Mouse (Mus musculus) hindbrain, embryonic 10.5 days (tissue): ENCODE results near the gene Creld1. TPM values are rescaled to one million over a fixed set of nuclear protein-coding genes. Genes with fewer than 3 reads are reported as not detected.
A peak's percentile ranks its signal among the peaks of the same experiment; 100 is the strongest.

Source experiments
- DNase-seq: peaks from one replicate; pipeline ENCODE4 v3.0.0-alpha.2; 2017; ENCODE audit warnings: low spot score
- H3K27ac ChIP-seq: fragments of 300-500 bp; sonication (generic); 2 replicates; pipeline ENCODE4 v1.5.1; 2016; ENCODE audit warnings: mild to moderate bottlenecking, moderate library complexity
- H3K27me3 ChIP-seq: fragments of 300-500 bp; sonication (generic); 2 replicates; pipeline ENCODE4 v1.6.1; 2016; ENCODE audit warnings: mild to moderate bottlenecking; ENCODE audit not compliant: poor library complexity, insufficient read depth, severe bottlenecking
- H3K36me3 ChIP-seq: fragments of 300-500 bp; sonication (generic); 2 replicates; pipeline ENCODE4 v1.6.1; 2016; ENCODE audit warnings: mild to moderate bottlenecking, moderate library complexity
- H3K4me1 ChIP-seq: fragments of 300-500 bp; sonication (generic); replicated peaks from 2 replicates; pipeline ENCODE4 v1.6.1; 2016; ENCODE audit warnings: mild to moderate bottlenecking
- H3K4me3 ChIP-seq: fragments of 300-500 bp; sonication (generic); 2 replicates; pipeline ENCODE4 v1.5.1; 2016; ENCODE audit warnings: mild to moderate bottlenecking, moderate library complexity
- H3K9me3 ChIP-seq: fragments of 300-500 bp; sonication (generic); 2 replicates; pipeline ENCODE4 v1.6.1; 2016; ENCODE audit warnings: mild to moderate bottlenecking, moderate library complexity
- WGBS: fragments of 180-500 bp; shearing (Covaris S2); methylation state at CpG from one replicate; pipeline ENCODE4 v1.1.7; 2016; 5-methylcytosine and 5-hydroxymethylcytosine counted together
- polyA plus RNA-seq: library from polyadenylated mRNA; unstranded; fragments of >200 nt; fragmentation: Nextera tagmentation; extraction: Ambion mirVana; gene quantifications from 2 replicates; pipeline ENCODE4 v1.2.1, GENCODE M21; 2016

The Creld1 gene
- polyA plus RNA-seq, 1 experiment from 2014 or later = 42.5 TPM

DNA sequence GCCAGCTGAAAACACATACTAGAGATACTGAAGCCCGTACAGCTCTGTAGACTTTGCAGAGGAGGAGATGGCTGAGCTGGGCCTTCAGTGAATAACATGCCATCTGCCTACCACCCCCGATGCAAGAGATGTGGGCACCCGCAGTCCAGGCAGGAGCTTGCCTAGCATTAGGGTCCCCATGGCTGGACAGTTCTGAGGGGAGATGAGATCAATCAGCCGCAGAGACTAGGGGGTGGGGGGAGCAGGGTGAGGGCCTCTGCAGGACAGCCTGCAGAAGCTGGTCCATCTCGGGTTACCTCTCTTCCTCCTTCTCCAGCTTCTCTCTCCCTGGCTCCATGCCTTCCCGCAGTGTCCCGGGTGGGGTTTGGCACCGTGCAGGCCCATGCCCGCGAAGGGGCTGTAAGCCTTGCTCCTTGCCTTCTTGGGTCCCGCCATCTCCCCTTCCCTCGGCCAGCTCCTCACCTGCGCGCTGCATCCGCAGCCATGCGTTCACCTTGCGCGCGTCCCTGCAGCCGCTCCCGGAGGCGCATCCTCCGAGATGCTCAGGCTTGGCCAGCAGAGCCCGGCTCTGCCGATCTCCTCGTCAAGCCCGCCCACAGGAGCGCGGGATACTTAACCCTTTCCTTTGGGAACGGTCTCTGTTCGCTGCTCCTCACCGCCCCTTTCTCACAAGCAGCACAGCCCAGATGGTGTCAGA is 18.4 kb downstream of the Creld1 start, which contains the start of gene Prrt3:
Gene Prrt3, minus strand, starts transcription at position 544 of the 697 bp plus-strand sequence.
- no peaks in the 10 kb centered on the region; the same call in 1 of the 2 replicates for H3K9me3 ChIP-seq
- H3K4me3 ChIP-seq = peak within 1 kb of the TSS; percentile 62
- DNase-seq = peak; percentile 62
- 4% methylated on average over 32 of the region's 32 CpGs for WGBS
- H3K4me1 ChIP-seq = peaks cover 25% of the 10 kb centered on the region
- no peaks in the 10 kb centered on the region for H3K36me3 ChIP-seq
- peaks cover 42% of the 10 kb centered on the region for H3K27me3 ChIP-seq
- peak within 1 kb of the TSS; percentile 80 for H3K27ac ChIP-seq

- Histone ChIP-seq H3K9me3 (no peaks in the 10 kb centered on the region; the same call in 1 of the 2 replicates), H3K4me1 (peaks cover 21% of the 10 kb centered on the region), H3K36me3 (no peaks in the 10 kb centered on the region), H3K27me3 (peaks cover 31% of the 10 kb centered on the region), H3K27ac (no peak overlapping the region), H3K4me3 (no peak overlapping the region)
- no peak for DNase-seq
- WGBS = 53% methylated on average over 2 of the region's 2 CpGs
Measured at GRCm38 (mm10) chr6:113502801-113503200, 19.7 kb downstream of the Creld1 start.

DNA sequence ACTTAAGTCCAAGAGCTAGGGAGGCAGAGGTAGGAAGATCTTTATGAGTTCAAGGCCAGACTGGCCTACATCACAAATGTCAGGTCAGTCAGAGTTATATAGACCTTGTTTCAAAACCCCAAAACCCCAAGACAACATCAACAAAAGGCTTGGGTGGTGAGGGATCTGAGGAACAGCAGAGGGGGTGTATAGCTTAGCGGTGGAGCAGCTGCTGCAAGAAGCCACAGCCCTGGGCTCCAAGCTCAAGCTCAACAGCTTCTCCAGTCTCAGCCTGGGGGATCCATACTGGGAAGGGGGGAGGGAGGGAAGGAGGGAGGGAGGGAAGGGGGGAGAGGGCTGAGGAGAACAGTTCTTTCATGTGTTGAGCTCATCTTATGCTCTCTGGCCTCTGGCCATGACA is 22.6 kb downstream of the Creld1 start:
- 86% methylated on average over 1 of the region's 1 CpGs for WGBS
- H3K27ac ChIP-seq = no peak overlapping the region
- peaks cover 22% of the 10 kb centered on the region for H3K27me3 ChIP-seq
- H3K4me1 ChIP-seq = peaks cover 24% of the 10 kb centered on the region
- no peaks in the 10 kb centered on the region for H3K36me3 ChIP-seq
- no peaks in the 10 kb centered on the region; the same call in 1 of the 2 replicates for H3K9me3 ChIP-seq
- no peak overlapping the region for H3K4me3 ChIP-seq
- DNase-seq = no peak

DNA sequence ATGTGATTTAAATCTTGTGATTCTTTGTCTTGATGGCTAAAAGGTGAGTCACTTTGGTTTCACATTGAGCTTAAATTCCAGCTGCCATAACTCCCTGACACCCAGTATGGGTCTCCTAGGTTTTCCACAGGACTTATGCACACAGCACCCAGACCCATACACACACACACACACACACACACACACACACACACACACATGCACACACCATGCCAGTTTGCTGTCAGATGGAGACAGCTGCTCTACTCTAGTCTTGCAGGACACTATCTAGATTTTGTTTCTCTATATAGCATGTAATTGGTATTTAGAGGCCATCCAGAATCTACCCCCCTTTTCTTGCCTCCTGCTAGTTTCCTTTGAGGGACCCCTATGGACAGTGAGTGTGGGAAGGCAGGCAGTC is 24.0 kb downstream of the Creld1 start:
- H3K4me1 ChIP-seq = peaks cover 12% of the 10 kb centered on the region
- H3K27ac ChIP-seq = no peak overlapping the region
- peaks cover 8% of the 10 kb centered on the region; the same call in 1 of the 2 replicates for H3K27me3 ChIP-seq
- H3K4me3 ChIP-seq = no peak overlapping the region
- DNase-seq = no peak
- no peaks in the 10 kb centered on the region; the same call in 1 of the 2 replicates for H3K9me3 ChIP-seq
- peaks cover 7% of the 10 kb centered on the region; the same call in 1 of the 2 replicates for H3K36me3 ChIP-seq

DNA sequence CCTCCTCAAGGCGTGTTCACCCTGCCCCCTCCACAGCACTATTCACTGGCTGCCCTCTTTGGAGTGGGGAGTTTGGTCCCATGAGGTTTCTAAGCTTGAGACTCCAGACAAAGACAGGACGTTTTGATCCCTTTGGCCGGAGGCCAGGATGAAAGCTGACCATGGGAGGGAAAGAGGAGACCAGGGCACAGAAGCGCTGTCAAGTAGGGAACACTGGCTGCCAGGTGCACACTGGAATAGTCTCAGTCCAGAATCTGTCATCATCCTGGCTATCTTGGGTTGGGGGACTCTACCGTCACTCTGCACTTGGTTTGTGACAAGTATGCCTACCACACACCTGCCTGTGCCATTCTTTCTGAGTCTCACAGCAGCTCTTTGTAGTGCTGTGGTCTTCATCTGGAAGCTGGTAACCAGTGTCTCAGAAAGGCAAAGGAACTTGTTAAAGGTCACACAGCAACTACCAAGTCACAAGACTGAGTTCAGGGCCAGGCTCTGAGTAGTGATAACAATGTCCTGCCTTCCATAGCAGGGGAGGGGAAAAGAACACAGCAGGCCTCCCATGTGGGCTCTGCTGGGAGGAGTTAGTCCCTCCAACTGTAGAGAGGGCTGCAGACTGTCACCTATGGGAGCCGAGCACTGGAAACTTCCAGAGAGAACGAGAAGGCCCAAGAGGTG is 25.3 kb downstream of the Creld1 start:
- peak overlapping the region; percentile 35; the same call in 1 of the 2 replicates for H3K27ac ChIP-seq
- WGBS = 68% methylated on average over 7 of the region's 7 CpGs

DNA sequence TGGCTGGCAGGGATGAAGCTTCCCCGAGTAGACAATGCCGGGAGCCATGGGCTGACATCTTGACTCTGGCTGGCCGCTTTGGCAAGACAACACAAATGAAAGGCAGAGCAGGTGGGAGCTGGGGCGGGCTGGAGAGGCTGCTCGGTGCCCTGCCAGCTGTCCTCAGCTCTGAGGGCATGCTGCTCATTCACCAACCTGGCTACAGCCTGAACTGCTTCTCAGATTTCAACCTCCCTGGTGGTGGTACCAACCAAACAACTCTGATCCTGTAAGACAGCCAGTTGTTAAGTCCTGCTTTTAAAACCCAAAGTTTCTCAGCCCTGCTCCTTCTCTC is 25.8 kb downstream of the Creld1 start:
- Histone ChIP-seq H3K4me1 (peaks cover 12% of the 10 kb centered on the region), H3K9me3 (no peaks in the 10 kb centered on the region), H3K27me3 (no peaks in the 10 kb centered on the region), H3K4me3 (no peak overlapping the region), H3K27ac (no peak overlapping the region), H3K36me3 (peaks cover 23% of the 10 kb centered on the region)
- DNase-seq = no peak
- 57% methylated on average over 5 of the region's 5 CpGs for WGBS

More for the DNA sequence above, 25.3 kb downstream of the Creld1 start:
- no peak for DNase-seq
- Histone ChIP-seq H3K9me3 (no peaks in the 10 kb centered on the region; the same call in 1 of the 2 replicates), H3K36me3 (peaks cover 18% of the 10 kb centered on the region), H3K4me1 (peaks cover 12% of the 10 kb centered on the region), H3K4me3 (no peak overlapping the region), H3K27me3 (no peaks in the 10 kb centered on the region)

DNA sequence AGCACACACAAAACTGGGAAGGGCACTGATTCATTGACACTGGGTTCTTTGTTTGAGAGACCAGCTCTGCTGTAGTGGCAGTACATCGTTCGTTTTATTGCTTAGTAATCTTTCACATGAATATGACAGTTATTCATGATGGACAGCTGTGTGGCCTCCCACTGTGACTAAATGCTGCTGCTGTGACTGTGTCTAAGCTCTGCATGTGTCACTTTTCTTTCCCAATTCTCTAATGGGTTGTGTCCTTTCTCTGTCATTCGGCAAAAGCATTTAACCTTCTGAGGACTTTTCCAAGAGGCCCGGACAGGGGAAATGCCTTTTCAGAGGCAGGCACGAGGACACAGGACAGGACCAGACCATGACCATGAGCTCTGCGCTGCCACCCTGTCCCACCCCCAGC is 30.8 kb downstream of the Creld1 start:
- Histone ChIP-seq H3K4me1 (peaks cover 1% of the 10 kb centered on the region; the same call in 1 of the 2 replicates), H3K27me3 (no peaks in the 10 kb centered on the region), H3K9me3 (peaks cover 5% of the 10 kb centered on the region; the same call in 1 of the 2 replicates), H3K36me3 (peaks cover 73% of the 10 kb centered on the region), H3K27ac (no peak overlapping the region), H3K4me3 (no peak overlapping the region)
- DNase-seq = no peak
- WGBS = 90% methylated on average over 6 of the region's 6 CpGs

DNA sequence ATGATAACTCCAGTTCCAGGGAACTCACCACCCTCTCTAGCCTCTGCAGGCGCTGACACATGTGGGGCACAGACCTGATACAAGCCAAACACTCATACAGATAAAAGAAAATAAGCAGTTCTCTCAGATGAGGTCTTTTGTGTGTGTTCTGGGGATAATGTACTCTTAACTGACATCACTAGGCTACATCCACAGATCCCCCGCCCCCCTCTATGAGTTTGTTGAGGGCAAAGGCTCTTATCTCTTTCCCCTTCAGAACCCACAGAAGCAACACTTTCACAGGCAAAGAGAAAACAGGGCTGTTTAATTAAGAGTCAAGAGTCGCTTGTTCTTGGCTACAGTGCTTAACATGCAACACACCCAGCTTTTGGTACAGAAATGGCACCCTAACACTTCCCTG is 31.5 kb downstream of the Creld1 start:
- no peak for DNase-seq
- WGBS = 95% methylated on average over 3 of the region's 3 CpGs
- no peak overlapping the region for H3K27ac ChIP-seq
- no peak overlapping the region for H3K4me3 ChIP-seq
- H3K27me3 ChIP-seq = no peaks in the 10 kb centered on the region
- H3K9me3 ChIP-seq = peaks cover 5% of the 10 kb centered on the region; the same call in 1 of the 2 replicates
- H3K4me1 ChIP-seq = no peaks in the 10 kb centered on the region
- peaks cover 80% of the 10 kb centered on the region for H3K36me3 ChIP-seq

GRCm38 (mm10) chr6:113517434-113518080 is 34.5 kb downstream of the Creld1 start:
- H3K9me3 ChIP-seq = peaks cover 5% of the 10 kb centered on the region; the same call in 1 of the 2 replicates
- H3K4me1 ChIP-seq = no peaks in the 10 kb centered on the region
- 97% methylated on average over 8 of the region's 8 CpGs for WGBS
- H3K36me3 ChIP-seq = peaks cover 99% of the 10 kb centered on the region
- H3K27me3 ChIP-seq = no peaks in the 10 kb centered on the region
- DNase-seq = no peak
- no peak overlapping the region for H3K27ac ChIP-seq
- no peak overlapping the region for H3K4me3 ChIP-seq

DNA sequence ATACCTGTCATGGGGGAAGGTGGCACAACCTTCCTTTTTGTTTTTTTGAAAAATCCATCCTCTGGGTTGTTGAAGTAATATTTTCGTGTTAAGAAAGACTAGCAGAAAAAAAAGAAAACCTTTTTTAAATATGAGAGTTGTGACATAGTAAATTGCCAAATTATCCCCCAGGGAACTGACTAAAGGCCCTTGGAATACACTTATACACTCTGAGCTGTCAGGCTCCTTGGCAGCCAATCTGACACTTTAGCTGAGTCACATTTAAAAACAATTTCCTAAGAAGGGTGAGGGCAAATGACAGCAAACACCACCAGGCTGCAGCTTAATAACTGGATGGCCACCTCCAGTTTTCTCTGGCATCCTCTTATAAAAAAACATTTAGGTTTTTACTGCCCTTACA is 39.2 kb downstream of the Creld1 start:
- Histone ChIP-seq H3K4me3 (no peak overlapping the region), H3K27ac (no peak overlapping the region), H3K27me3 (no peaks in the 10 kb centered on the region), H3K9me3 (no peaks in the 10 kb centered on the region), H3K4me1 (no peaks in the 10 kb centered on the region), H3K36me3 (peaks cover 77% of the 10 kb centered on the region)
- no peak for DNase-seq
- 80% methylated on average over 1 of the region's 1 CpGs for WGBS

GRCm38 (mm10) chr6:113523420-113523819 is 40.3 kb downstream of the Creld1 start:
- 90% methylated on average over 8 of the region's 8 CpGs for WGBS
- Histone ChIP-seq H3K27me3 (no peaks in the 10 kb centered on the region), H3K27ac (no peak overlapping the region), H3K4me3 (no peak overlapping the region), H3K4me1 (no peaks in the 10 kb centered on the region), H3K9me3 (no peaks in the 10 kb centered on the region), H3K36me3 (peaks cover 75% of the 10 kb centered on the region)
- no peak for DNase-seq

DNA sequence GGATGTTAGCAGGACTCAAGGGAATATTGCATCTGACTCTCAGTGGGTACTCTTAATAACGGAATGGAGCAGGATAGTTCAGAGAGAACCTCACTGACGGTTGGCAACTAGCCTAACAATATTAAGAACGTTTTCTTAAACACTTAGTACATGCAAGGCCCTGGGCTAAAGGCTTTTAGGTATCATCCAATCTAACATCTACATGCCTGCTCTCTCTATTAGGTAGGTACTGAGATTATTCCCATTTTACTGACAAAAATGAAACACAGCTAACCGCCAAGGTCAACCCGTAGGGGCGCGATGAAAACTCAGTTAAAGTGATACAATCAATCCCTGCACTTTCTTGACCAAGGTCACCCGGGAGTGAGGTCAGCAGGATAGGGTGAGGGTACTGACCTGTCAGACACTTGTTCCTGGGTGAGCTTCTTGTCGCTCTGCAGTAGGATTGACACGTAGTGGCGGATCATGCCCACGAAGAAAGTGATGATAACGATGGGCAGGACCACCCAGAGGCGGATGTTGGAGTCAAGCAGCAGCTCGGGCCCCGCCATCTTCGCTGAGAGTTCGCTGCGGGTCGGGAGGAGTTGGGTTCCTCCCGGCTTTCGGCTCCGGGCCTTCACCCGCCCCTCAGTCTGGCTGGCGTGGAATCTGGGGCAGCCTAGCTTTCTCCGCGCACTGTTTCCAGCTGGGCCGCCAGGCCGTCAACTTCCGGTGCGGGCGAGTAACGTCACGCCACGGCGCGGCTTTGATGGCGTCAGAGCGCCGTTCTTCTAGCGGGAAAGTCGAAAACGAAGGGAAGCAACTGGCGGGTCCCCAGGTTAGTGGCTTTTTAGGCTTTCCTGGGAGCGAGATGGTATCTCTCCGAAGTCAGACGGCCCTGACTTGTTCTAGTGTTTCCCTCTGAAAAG is 48.1 kb downstream of the Creld1 start, which contains the start of the genes Emc3 and Fancd2:
Gene Emc3, minus strand, starts transcription at position 721 of the 908 bp plus-strand sequence.
Gene Fancd2, plus strand, starts transcription at position 751 of the 908 bp plus-strand sequence.
- Histone ChIP-seq H3K27me3 (no peaks in the 10 kb centered on the region), H3K4me3 (peak within 1 kb of the TSS; percentile 92), H3K36me3 (peaks cover 28% of the 10 kb centered on the region), H3K4me1 (peaks cover 18% of the 10 kb centered on the region), H3K27ac (peak within 1 kb of the TSS; percentile 91), H3K9me3 (no peaks in the 10 kb centered on the region)
- DNase-seq = peak; percentile 95
- 1% methylated on average over 47 of the region's 47 CpGs for WGBS
